Mouse (Mus musculus): ENCODE measurements around the gene Amot.

- TF ChIP-seq POLR2A (IDR thresholded peaks at IDR 0.05; ENCODE audit: borderline replicate concordance, control insufficient read depth, low read depth, low read length), result no peak
- TF ChIP-seq CTCF (IDR thresholded peaks at IDR 0.05; ENCODE audit: control insufficient read depth, insufficient read depth, low read length), result no peak
Measured at GRCm38 (mm10) chrX:145516322-145517066, 11.5 kb upstream of the Amot start.
